Mouse (Mus musculus): ENCODE data around the gene Pspn. TPM values are rescaled to one million over a fixed set of nuclear protein-coding genes. Genes with fewer than 3 reads are reported as not detected.

The Pspn gene
- total and polyA plus RNA-seq, 3 experiments = 1.0 TPM; not detected in 2

- peaks cover 2 to 15% of the 10 kb centered on the region in 2 experiments; a peak in 3 of 4 replicates for H3K36me3 ChIP-seq (ENCODE audit: control insufficient read depth in 1 of 2, insufficient read depth in 2 of 2, low read length in 2 of 2)
- peaks cover 3 to 28% of the 10 kb centered on the region in 2 experiments; a peak in 3 of 4 replicates for H3K4me1 ChIP-seq (ENCODE audit: control insufficient read depth in 1 of 2, insufficient read depth in 2 of 2, low read length in 2 of 2)
Observed at GRCm38 (mm10) chr17:57001228-57001627, 1.4 kb upstream of the Pspn start.

GRCm38 (mm10) chr17:56999414-56999813, 404 bp downstream of the Pspn start:
- DNase-seq (ENCODE audit: low read depth, low spot score) = no peak
- Histone ChIP-seq H3K79me2 (ENCODE audit: control insufficient read depth, insufficient read depth, low read length, poor library complexity) (no peaks in the 10 kb centered on the region), H3K27me3 (ENCODE audit: control insufficient read depth in 1 of 2, insufficient read depth in 2 of 2, low read length in 2 of 2) (no peaks in the 10 kb centered on the region), H3K27ac (ENCODE audit: control insufficient read depth, low read depth, low read length) (no peak overlapping the region), H3K36me3 (ENCODE audit: control insufficient read depth in 1 of 2, insufficient read depth in 2 of 2, low read length in 2 of 2) (peaks cover 2 to 12% of the 10 kb centered on the region in 2 experiments; a peak in 3 of 4 replicates), H3K9ac (ENCODE audit: control insufficient read depth, low read depth, low read length, poor library complexity, severe bottlenecking) (no peak overlapping the region), H3K9me3 (replicated peaks; ENCODE audit: insufficient read depth, low read length) (no peaks in the 10 kb centered on the region), H3K4me1 (ENCODE audit: control insufficient read depth in 1 of 2, insufficient read depth in 2 of 2, low read length in 2 of 2) (peaks cover 3 to 24% of the 10 kb centered on the region in 2 experiments; a peak in 3 of 4 replicates), H3K4me3 (ENCODE audit: control insufficient read depth in 1 of 2, insufficient read depth in 1 of 2, low read depth in 2 of 2, low read length in 2 of 2) (no peak overlapping the region)
- TF ChIP-seq MAX (IDR thresholded peaks at IDR 0.05; ENCODE audit: low read length) (no peak), CTCF (IDR thresholded peaks at IDR 0.05 in 2 of 3, conservative IDR thresholded peaks at IDR 0.05 in 1 of 3; ENCODE audit: control insufficient read depth in 1 of 3, insufficient read depth in 1 of 3, low read depth in 2 of 3, low read length in 3 of 3, poor library complexity in 1 of 3, severe bottlenecking in 1 of 3) (no peak), NELFE (IDR thresholded peaks at IDR 0.05; ENCODE audit: low read depth, low read length) (no peak), CHD2 (IDR thresholded peaks at IDR 0.05; ENCODE audit: low read length) (no peak), NRF1 (IDR thresholded peaks at IDR 0.05; ENCODE audit: insufficient read depth, low read depth, low read length, poor library complexity, severe bottlenecking) (no peak), E2F4 (IDR thresholded peaks at IDR 0.05; ENCODE audit: borderline replicate concordance, low read depth, low read length) (no peak)

More at GRCm38 (mm10) chr17:57001228-57001627, 1.4 kb upstream of the Pspn start:
- no peak overlapping the region for H3K4me3 ChIP-seq (ENCODE audit: control insufficient read depth in 1 of 2, insufficient read depth in 1 of 2, low read depth in 2 of 2, low read length in 2 of 2)
- no peak overlapping the region for H3K27ac ChIP-seq (ENCODE audit: control insufficient read depth, low read depth, low read length)
- no peaks in the 10 kb centered on the region for H3K79me2 ChIP-seq (ENCODE audit: control insufficient read depth, insufficient read depth, low read length, poor library complexity)
- no peak for TF ChIP-seq JUND (IDR thresholded peaks at IDR 0.05; ENCODE audit: low read depth, low read length)
- TF ChIP-seq ELF1 (IDR thresholded peaks at IDR 0.05; ENCODE audit: low read depth, low read length) = no peak
- H3K9ac ChIP-seq (ENCODE audit: control insufficient read depth, low read depth, low read length, poor library complexity, severe bottlenecking) = no peak overlapping the region
- no peak for DNase-seq (ENCODE audit: low read depth, low spot score)
- H3K27me3 ChIP-seq (ENCODE audit: control insufficient read depth in 1 of 2, insufficient read depth in 2 of 2, low read length in 2 of 2) = no peaks in the 10 kb centered on the region
- H3K9me3 ChIP-seq (replicated peaks; ENCODE audit: insufficient read depth, low read length) = no peaks in the 10 kb centered on the region

- Histone ChIP-seq H3K36me3 (ENCODE audit: control insufficient read depth in 1 of 2, insufficient read depth in 2 of 2, low read length in 2 of 2) (peaks cover 0 to 2% of the 10 kb centered on the region in 2 experiments; a peak in 2 of 4 replicates), H3K27ac (ENCODE audit: control insufficient read depth, low read depth, low read length) (peak within 1 kb of the TSS; percentile 57), H3K4me1 (ENCODE audit: control insufficient read depth in 1 of 2, insufficient read depth in 2 of 2, low read length in 2 of 2) (peaks cover 0 to 8% of the 10 kb centered on the region in 2 experiments; a peak in 2 of 4 replicates)
- no peak for TF ChIP-seq MEF2A (IDR thresholded peaks at IDR 0.05; ENCODE audit: extremely low read depth, insufficient replicate concordance, low read depth, low read length, poor library complexity, severe bottlenecking)
- peak; percentile 51; the same call in 1 of the 2 replicates for TF ChIP-seq MAZ (IDR thresholded peaks at IDR 0.05; ENCODE audit: low read depth, low read length)
- TF ChIP-seq USF2 (IDR thresholded peaks at IDR 0.05; ENCODE audit: borderline replicate concordance in 1 of 2, insufficient read depth in 1 of 2, low read depth in 1 of 2, low read length in 2 of 2) = peak; percentile 81 to 95
- 0 out of 2 replicates have a peak, but pooled peaks have one; percentile 61 for TF ChIP-seq MYC (IDR thresholded peaks at IDR 0.05; ENCODE audit: low read depth, low read length)
- TF ChIP-seq SMC3 (IDR thresholded peaks at IDR 0.05; ENCODE audit: low read depth, low read length) = peak; percentile 80
- peak; percentile 98 for TF ChIP-seq MAX (IDR thresholded peaks at IDR 0.05; ENCODE audit: low read length)
- TF ChIP-seq EP300 (IDR thresholded peaks at IDR 0.05; ENCODE audit: low read depth in 1 of 2, low read length in 2 of 2) = no peak
- TF ChIP-seq SIN3A (IDR thresholded peaks at IDR 0.05; ENCODE audit: low read length) = peak; percentile 88
- 0 out of 2 replicates have a peak, but pooled peaks have one; percentile 10 for TF ChIP-seq TBP (IDR thresholded peaks at IDR 0.05; ENCODE audit: low read depth, low read length)
- TF ChIP-seq NELFE (IDR thresholded peaks at IDR 0.05; ENCODE audit: low read depth, low read length) = peak; percentile 51; the same call in 1 of the 2 replicates
- no peak for TF ChIP-seq GATA1 (IDR thresholded peaks at IDR 0.05; ENCODE audit: low read depth, low read length)
- no peak for TF ChIP-seq E2F4 (IDR thresholded peaks at IDR 0.05; ENCODE audit: borderline replicate concordance, low read depth, low read length)
- peak; percentile 85 for TF ChIP-seq ZMIZ1 (IDR thresholded peaks at IDR 0.05; ENCODE audit: low read depth, low read length)
- TF ChIP-seq RCOR1 (IDR thresholded peaks at IDR 0.05; ENCODE audit: low read depth, low read length) = no peak
- peak; percentile 72; the same call in 1 of the 2 replicates for TF ChIP-seq HCFC1 (IDR thresholded peaks at IDR 0.05; ENCODE audit: low read depth, low read length)
- TF ChIP-seq BHLHE40 (IDR thresholded peaks at IDR 0.05; ENCODE audit: borderline replicate concordance, low read depth, low read length) = peak; percentile 72; the same call in 1 of the 2 replicates
- no peak; the same call in 1 of the 2 replicates for TF ChIP-seq ZKSCAN1 (IDR thresholded peaks at IDR 0.05; ENCODE audit: low read depth, low read length)
- TF ChIP-seq CTCF (IDR thresholded peaks at IDR 0.05 in 2 of 3, conservative IDR thresholded peaks at IDR 0.05 in 1 of 3; ENCODE audit: control insufficient read depth in 1 of 3, insufficient read depth in 1 of 3, low read depth in 2 of 3, low read length in 3 of 3, poor library complexity in 1 of 3, severe bottlenecking in 1 of 3) = peak; percentile 51 to 88 (median 79)
Observed at GRCm38 (mm10) chr17:56997029-56997667, 2.7 kb downstream of the Pspn start, which contains the start of gene Alkbh7. Gene Alkbh7 (plus strand): TSS chr17:56997339.

More at GRCm38 (mm10) chr17:56997029-56997667, 2.7 kb downstream of the Pspn start, which contains the start of gene Alkbh7:
- 0 out of 2 replicates have a peak, but pooled peaks cover 1% of the 10 kb centered on the region for H3K79me2 ChIP-seq (ENCODE audit: control insufficient read depth, insufficient read depth, low read length, poor library complexity)
- DNase-seq (ENCODE audit: low read depth, low spot score) = peak; percentile 99
- H3K9ac ChIP-seq (ENCODE audit: control insufficient read depth, low read depth, low read length, poor library complexity, severe bottlenecking) = peak within 1 kb of the TSS; percentile 81
- H3K27me3 ChIP-seq (ENCODE audit: control insufficient read depth in 1 of 2, insufficient read depth in 2 of 2, low read length in 2 of 2) = no peaks in the 10 kb centered on the region
- H3K4me3 ChIP-seq (ENCODE audit: control insufficient read depth in 1 of 2, insufficient read depth in 1 of 2, low read depth in 2 of 2, low read length in 2 of 2) = peak within 1 kb of the TSS; percentile 80 to 92
- H3K9me3 ChIP-seq (replicated peaks; ENCODE audit: insufficient read depth, low read length) = no peaks in the 10 kb centered on the region
